Mouse (Mus musculus): ENCODE data around the gene Ttc41. TPM values are rescaled to one million over a fixed set of nuclear protein-coding genes. Genes with fewer than 3 reads are reported as not detected.

The Ttc41 gene
- total and polyA plus RNA-seq, 2 experiments: 1.0 to 1.1 TPM

DNA sequence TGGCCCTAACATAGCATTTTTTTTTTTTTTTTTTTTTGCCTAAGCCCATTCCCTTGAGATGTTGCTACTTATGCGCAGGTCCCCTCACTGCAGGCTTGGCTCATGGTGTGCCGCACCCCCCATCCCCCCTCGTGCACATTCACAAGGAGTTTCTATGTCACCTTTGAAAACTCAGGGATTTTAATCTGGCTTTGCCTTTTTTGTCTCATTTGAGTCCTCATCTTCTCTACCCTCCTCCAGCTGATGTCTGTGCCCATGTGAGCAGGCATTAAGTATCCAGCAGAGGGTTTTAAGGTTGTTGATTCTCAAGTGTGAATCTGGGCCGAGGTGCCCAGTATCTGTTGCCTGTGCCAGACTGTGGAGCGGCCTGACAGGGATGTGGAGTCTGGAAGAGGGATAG is 76.0 kb downstream of the Ttc41 start:
- 74% methylated on average over 5 of the region's 5 CpGs for WGBS
- Histone ChIP-seq H3K9ac (ENCODE audit: low read depth, low read length) (no peak overlapping the region), H3K79me2 (ENCODE audit: control insufficient read depth, insufficient read depth, low read length) (peaks cover 31% of the 10 kb centered on the region), H3K27me3 (ENCODE audit: control insufficient read depth, insufficient read depth, low read length) (no peaks in the 10 kb centered on the region), H3K36me3 (ENCODE audit: control insufficient read depth, insufficient read depth, low read length) (no peaks in the 10 kb centered on the region), H3K27ac (replicated peaks; ENCODE audit: insufficient read depth, low read depth, low read length) (no peak overlapping the region), H3K4me3 (ENCODE audit: insufficient read depth, low read depth, low read length) (no peak overlapping the region), H3K4me1 (ENCODE audit: control insufficient read depth, insufficient read depth, low read length) (peaks cover 28% of the 10 kb centered on the region)
- TF ChIP-seq POLR2A (IDR thresholded peaks at IDR 0.05; ENCODE audit: extremely low read depth, insufficient read depth, low read length): no peak
- no peak for TF ChIP-seq CTCF (IDR thresholded peaks at IDR 0.05; ENCODE audit: low read depth, low read length)
- DNase-seq (ENCODE audit: extremely low read depth, low read depth, low spot score): no peak

DNA sequence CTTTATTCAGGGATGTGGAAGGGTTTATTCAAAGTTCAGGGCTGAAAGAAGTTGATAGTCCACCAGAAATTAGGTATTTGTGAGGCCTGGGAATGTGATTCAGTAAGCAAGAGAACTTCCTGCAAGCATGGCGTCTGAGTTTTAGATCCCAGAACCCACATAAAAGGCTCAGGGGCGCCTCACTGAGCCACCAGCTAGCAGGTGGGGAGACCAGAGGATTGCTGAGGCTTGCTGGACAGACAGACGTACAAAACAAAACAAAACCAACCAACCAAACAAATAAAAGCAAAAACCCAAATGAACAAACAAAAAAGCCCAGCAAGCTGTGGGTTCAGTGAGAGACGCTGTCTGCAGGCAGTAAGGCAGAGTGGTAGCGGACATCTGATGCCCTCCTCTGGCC is 77.0 kb downstream of the Ttc41 start:
- no peaks in the 10 kb centered on the region for H3K36me3 ChIP-seq (ENCODE audit: control insufficient read depth, insufficient read depth, low read length)
- no peak overlapping the region for H3K4me3 ChIP-seq (ENCODE audit: insufficient read depth, low read depth, low read length)
- WGBS: 43% methylated on average over 5 of the region's 5 CpGs
- H3K9ac ChIP-seq (ENCODE audit: low read depth, low read length): no peak overlapping the region
- H3K27ac ChIP-seq (replicated peaks; ENCODE audit: insufficient read depth, low read depth, low read length): peak overlapping the region; percentile 28; the same call in 1 of the 2 replicates
- TF ChIP-seq CTCF (IDR thresholded peaks at IDR 0.05; ENCODE audit: low read depth, low read length) (no peak), POLR2A (IDR thresholded peaks at IDR 0.05; ENCODE audit: extremely low read depth, insufficient read depth, low read length) (no peak)
- no peaks in the 10 kb centered on the region for H3K27me3 ChIP-seq (ENCODE audit: control insufficient read depth, insufficient read depth, low read length)
- H3K4me1 ChIP-seq (ENCODE audit: control insufficient read depth, insufficient read depth, low read length): peaks cover 26% of the 10 kb centered on the region
- H3K79me2 ChIP-seq (ENCODE audit: control insufficient read depth, insufficient read depth, low read length): peaks cover 34% of the 10 kb centered on the region
- DNase-seq (ENCODE audit: extremely low read depth, low read depth, low spot score): no peak

DNA sequence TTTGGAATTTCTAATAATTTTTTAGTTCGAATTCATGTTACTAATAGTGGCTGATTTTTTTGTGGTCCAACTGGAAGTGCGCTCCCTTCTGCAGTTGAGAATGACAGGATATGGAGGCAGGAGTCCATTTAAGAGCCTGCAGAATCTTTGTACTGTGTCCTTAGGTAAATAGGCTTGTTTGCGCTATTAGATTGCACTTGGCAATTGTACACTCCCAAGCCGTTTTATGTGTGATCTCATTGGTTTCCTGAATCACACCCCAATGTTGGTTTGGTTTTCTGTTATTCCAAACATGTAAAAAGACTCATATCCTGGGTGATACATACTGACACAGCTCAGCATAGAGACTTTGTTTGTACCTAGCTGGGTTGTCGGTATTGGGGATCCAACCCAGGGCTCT is 78.0 kb downstream of the Ttc41 start:
- no peak for TF ChIP-seq POLR2A (IDR thresholded peaks at IDR 0.05; ENCODE audit: extremely low read depth, insufficient read depth, low read length)
- TF ChIP-seq CTCF (IDR thresholded peaks at IDR 0.05; ENCODE audit: low read depth, low read length): no peak
- Histone ChIP-seq H3K36me3 (ENCODE audit: control insufficient read depth, insufficient read depth, low read length) (no peaks in the 10 kb centered on the region), H3K4me3 (ENCODE audit: insufficient read depth, low read depth, low read length) (no peak overlapping the region), H3K27ac (replicated peaks; ENCODE audit: insufficient read depth, low read depth, low read length) (peak overlapping the region; percentile 34; the same call in 1 of the 2 replicates), H3K9ac (ENCODE audit: low read depth, low read length) (no peak overlapping the region), H3K27me3 (ENCODE audit: control insufficient read depth, insufficient read depth, low read length) (no peaks in the 10 kb centered on the region), H3K4me1 (ENCODE audit: control insufficient read depth, insufficient read depth, low read length) (peaks cover 28% of the 10 kb centered on the region), H3K79me2 (ENCODE audit: control insufficient read depth, insufficient read depth, low read length) (peaks cover 41% of the 10 kb centered on the region)
- peak; percentile 95 for DNase-seq (ENCODE audit: extremely low read depth, low read depth, low spot score)
- 19% methylated on average over 5 of the region's 5 CpGs for WGBS

DNA sequence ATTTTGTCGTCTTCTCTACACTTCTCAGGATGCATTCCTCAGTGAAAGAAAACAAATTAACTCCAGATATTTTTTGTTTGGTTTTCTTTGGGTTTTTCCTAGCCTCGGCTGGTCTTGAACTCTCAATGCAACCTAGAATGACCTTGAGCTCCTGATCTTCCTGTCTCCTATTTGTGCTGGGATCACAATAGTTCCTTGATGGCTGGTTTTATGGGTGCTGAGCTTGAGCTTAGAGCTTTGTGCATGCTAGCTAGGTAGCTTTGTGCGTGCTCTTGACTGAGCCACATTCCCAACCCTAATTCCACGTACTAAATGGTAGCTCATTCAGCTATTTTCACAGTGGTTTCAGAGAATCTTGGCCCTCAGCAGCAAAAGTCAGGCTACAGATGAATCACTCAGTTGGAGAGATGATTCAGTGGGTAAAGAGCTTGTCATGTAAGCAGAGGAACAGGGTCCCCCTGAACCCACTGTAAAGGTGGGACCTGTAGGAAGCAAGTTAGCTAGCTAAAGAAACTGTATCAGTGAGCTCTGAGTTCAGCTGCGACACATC is 78.6 kb downstream of the Ttc41 start:
- H3K79me2 ChIP-seq (ENCODE audit: control insufficient read depth, insufficient read depth, low read length): peaks cover 41% of the 10 kb centered on the region
- DNase-seq (ENCODE audit: extremely low read depth, low read depth, low spot score): no peak
- H3K27me3 ChIP-seq (ENCODE audit: control insufficient read depth, insufficient read depth, low read length): no peaks in the 10 kb centered on the region
- peaks cover 28% of the 10 kb centered on the region for H3K4me1 ChIP-seq (ENCODE audit: control insufficient read depth, insufficient read depth, low read length)
- H3K27ac ChIP-seq (replicated peaks; ENCODE audit: insufficient read depth, low read depth, low read length): 0 out of 2 replicates have a peak overlapping the region, but pooled peaks have one; percentile 18
- H3K9ac ChIP-seq (ENCODE audit: low read depth, low read length): no peak overlapping the region
- H3K4me3 ChIP-seq (ENCODE audit: insufficient read depth, low read depth, low read length): no peak overlapping the region
- WGBS: 59% methylated on average over 5 of the region's 5 CpGs
- no peak for TF ChIP-seq POLR2A (IDR thresholded peaks at IDR 0.05; ENCODE audit: extremely low read depth, insufficient read depth, low read length)
- no peak for TF ChIP-seq CTCF (IDR thresholded peaks at IDR 0.05; ENCODE audit: low read depth, low read length)
- no peaks in the 10 kb centered on the region for H3K36me3 ChIP-seq (ENCODE audit: control insufficient read depth, insufficient read depth, low read length)

DNA sequence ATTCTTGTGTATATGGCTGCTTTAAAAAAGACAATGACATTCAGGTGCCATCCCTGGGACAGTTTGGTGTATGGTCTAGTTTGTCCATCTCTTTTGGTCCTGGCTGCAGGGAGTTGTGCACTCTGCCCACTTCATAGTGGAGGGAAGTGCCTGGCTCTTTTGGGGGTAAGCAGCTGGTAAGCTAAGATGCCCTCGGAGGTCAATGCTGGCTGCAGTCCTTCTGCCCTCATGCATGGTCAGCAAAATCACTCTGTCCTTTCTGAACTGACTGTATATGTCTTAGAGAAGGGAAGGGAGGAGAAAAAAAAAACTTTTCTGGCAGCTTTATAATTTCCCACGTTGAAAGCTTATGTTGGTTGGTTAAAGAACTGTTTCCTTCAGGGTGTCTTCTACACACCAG is 79.8 kb downstream of the Ttc41 start:
- WGBS: 57% methylated on average over 2 of the region's 2 CpGs
- no peaks in the 10 kb centered on the region for H3K36me3 ChIP-seq (ENCODE audit: control insufficient read depth, insufficient read depth, low read length)
- no peaks in the 10 kb centered on the region for H3K27me3 ChIP-seq (ENCODE audit: control insufficient read depth, insufficient read depth, low read length)
- TF ChIP-seq POLR2A (IDR thresholded peaks at IDR 0.05; ENCODE audit: extremely low read depth, insufficient read depth, low read length) (no peak), CTCF (IDR thresholded peaks at IDR 0.05; ENCODE audit: low read depth, low read length) (no peak)
- H3K4me1 ChIP-seq (ENCODE audit: control insufficient read depth, insufficient read depth, low read length): peaks cover 22% of the 10 kb centered on the region
- DNase-seq (ENCODE audit: extremely low read depth, low read depth, low spot score): no peak
- no peak overlapping the region for H3K4me3 ChIP-seq (ENCODE audit: insufficient read depth, low read depth, low read length)
- H3K27ac ChIP-seq (replicated peaks; ENCODE audit: insufficient read depth, low read depth, low read length): no peak overlapping the region
- no peak overlapping the region for H3K9ac ChIP-seq (ENCODE audit: low read depth, low read length)
- H3K79me2 ChIP-seq (ENCODE audit: control insufficient read depth, insufficient read depth, low read length): peaks cover 47% of the 10 kb centered on the region

DNA sequence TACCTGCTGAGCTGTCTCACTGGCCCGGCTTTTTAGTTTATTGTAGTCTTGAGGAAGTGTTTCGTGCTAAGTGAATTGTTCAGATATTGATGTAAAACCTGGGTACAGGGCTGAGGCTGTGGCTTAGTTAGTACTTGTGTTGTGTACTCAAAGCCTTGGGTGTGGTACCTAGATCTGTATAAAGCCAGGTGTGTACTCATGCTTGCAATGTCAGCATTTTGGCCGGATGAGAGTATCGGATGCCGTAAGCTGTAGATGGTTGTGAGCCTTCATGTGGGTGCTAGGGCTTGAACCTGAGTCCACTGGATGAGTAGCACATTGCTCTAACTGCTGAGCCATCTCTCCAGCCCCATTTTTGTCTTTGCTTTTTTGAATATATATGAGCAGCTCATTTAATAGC is 80.5 kb downstream of the Ttc41 start:
- no peak for DNase-seq (ENCODE audit: extremely low read depth, low read depth, low spot score)
- no peaks in the 10 kb centered on the region for H3K36me3 ChIP-seq (ENCODE audit: control insufficient read depth, insufficient read depth, low read length)
- no peak overlapping the region for H3K9ac ChIP-seq (ENCODE audit: low read depth, low read length)
- peaks cover 50% of the 10 kb centered on the region for H3K79me2 ChIP-seq (ENCODE audit: control insufficient read depth, insufficient read depth, low read length)
- TF ChIP-seq POLR2A (IDR thresholded peaks at IDR 0.05; ENCODE audit: extremely low read depth, insufficient read depth, low read length) (no peak), CTCF (IDR thresholded peaks at IDR 0.05; ENCODE audit: low read depth, low read length) (no peak)
- WGBS: 90% methylated on average over 5 of the region's 5 CpGs
- H3K27ac ChIP-seq (replicated peaks; ENCODE audit: insufficient read depth, low read depth, low read length): no peak overlapping the region
- no peaks in the 10 kb centered on the region for H3K27me3 ChIP-seq (ENCODE audit: control insufficient read depth, insufficient read depth, low read length)
- no peak overlapping the region for H3K4me3 ChIP-seq (ENCODE audit: insufficient read depth, low read depth, low read length)
- peaks cover 22% of the 10 kb centered on the region for H3K4me1 ChIP-seq (ENCODE audit: control insufficient read depth, insufficient read depth, low read length)
